Comparison of ENCODE assay signal across 22 mouse cellular contexts in genomic region chr4:134483078-134483688, GRCm38 (mm10). TPM values are rescaled to one million over a fixed set of nuclear protein-coding genes. Genes with fewer than 3 reads are reported as not detected.
A peak's percentile ranks its signal among the peaks of the same experiment; 100 is the strongest.
DNase-seq lines count a peak whose midpoint lies in the region; ATAC-seq and TF ChIP-seq lines count a peak whose summit lies in the region.
"Had no signal": no experiment of that assay in that cellular context is flagged by ENCODE, and none has a peak within 500 bp of the region (broad histone marks: within the 10 kb centered on the region; RNA-seq: fewer than 3 reads in every experiment).

No protein-coding gene starts in this region.

- H3K79me2 ChIP-seq in heart, adult 2 months (replicated peaks; ENCODE audit: control insufficient read depth, insufficient read depth, low read length), result no peaks in the 10 kb centered on the region

- peak overlapping the region; percentile 96 for H3K27ac ChIP-seq in cerebellum, adult 2 months (ENCODE audit: insufficient read depth, low read length)
- H3K27ac ChIP-seq in heart, embryonic 13.5 days (replicated peaks), result no peak overlapping the region
- no peak overlapping the region for H3K27ac ChIP-seq in heart, adult 2 months
- H3K27ac ChIP-seq in small intestine, adult 2 months (ENCODE audit: insufficient read depth, low read depth, low read length), result peak overlapping the region; percentile 1; the same call in 1 of the 2 replicates
- H3K27ac ChIP-seq: hindbrain, embryonic 13.5 days; liver, embryonic 15.5 days; lung, embryonic 15.5 days; neural tube, embryonic 13.5 days had no signal

- peak overlapping the region; percentile 45; the same call in 1 of the 2 replicates for H3K9ac ChIP-seq in heart, embryonic 13.5 days
- H3K9ac ChIP-seq in heart, adult 2 months (ENCODE audit: low read depth, low read length), result no peak overlapping the region
- H3K9ac ChIP-seq: hindbrain, embryonic 13.5 days; liver, embryonic 15.5 days; lung, embryonic 15.5 days; neural tube, embryonic 13.5 days had no signal

- TF ChIP-seq CTCF in cerebellum, adult 2 months (IDR thresholded peaks at IDR 0.05; ENCODE audit: borderline replicate concordance, insufficient read depth, low read depth, low read length), result no peak
- no peak for TF ChIP-seq CTCF in heart, adult 2 months (IDR thresholded peaks at IDR 0.05)
- no peak for TF ChIP-seq CTCF in small intestine, adult 2 months (IDR thresholded peaks at IDR 0.05; ENCODE audit: extremely low read depth, insufficient read length, insufficient replicate concordance, low read depth, low read length)

- TF ChIP-seq POLR2A in cerebellum, adult 2 months (IDR thresholded peaks at IDR 0.05; ENCODE audit: borderline replicate concordance, insufficient read depth, low read length), result 0 out of 2 replicates have a peak, but pooled peaks have one; percentile 16
- no peak for TF ChIP-seq POLR2A in heart, adult 2 months (IDR thresholded peaks at IDR 0.05; ENCODE audit: insufficient read depth, low read depth, low read length)
- no peak for TF ChIP-seq POLR2A in small intestine, adult 2 months (IDR thresholded peaks at IDR 0.05; ENCODE audit: low read depth, low read length)

- WGBS in cerebellum, adult 2 months, result 16% methylated on average over 6 of the region's 6 CpGs
- WGBS in heart, embryonic 13.5 days, result 55% methylated on average over 6 of the region's 6 CpGs
- 52% methylated on average over 6 of the region's 6 CpGs for WGBS in heart, adult 2 months
- WGBS in small intestine, adult 2 months, result 66% methylated on average over 6 of the region's 6 CpGs

- H3K4me2 ChIP-seq in heart, embryonic 13.5 days, result no peak overlapping the region
- H3K4me2 ChIP-seq: hindbrain, embryonic 13.5 days; liver, embryonic 15.5 days; lung, embryonic 15.5 days; midbrain, embryonic 11.5 days; neural tube, embryonic 13.5 days had no signal

- H3K9me3 ChIP-seq in heart, embryonic 13.5 days, result no peaks in the 10 kb centered on the region
- H3K9me3 ChIP-seq: G1E; hindbrain, embryonic 13.5 days; liver, embryonic 15.5 days; lung, embryonic 15.5 days; neural tube, embryonic 13.5 days had no signal

- intact Hi-C loops in heart, adult 2 months (cut with DNase I), result no loop called here

- no peak for TF ChIP-seq EP300 in heart, adult 2 months (IDR thresholded peaks at IDR 0.05; ENCODE audit: insufficient read depth, low read depth, low read length)

- peak overlapping the region; percentile 43 for H3K4me3 ChIP-seq in cerebellum, adult 2 months (replicated peaks; ENCODE audit: insufficient read depth, low read depth, low read length)
- no peak overlapping the region for H3K4me3 ChIP-seq in heart, embryonic 13.5 days
- H3K4me3 ChIP-seq in heart, adult 2 months, result no peak overlapping the region
- no peak overlapping the region for H3K4me3 ChIP-seq in small intestine, adult 2 months (ENCODE audit: low read depth, low read length)
- H3K4me3 ChIP-seq: erythroblast, embryonic 14.5 days; hindbrain, embryonic 13.5 days; liver, embryonic 15.5 days; lung, embryonic 15.5 days; neural tube, embryonic 13.5 days had no signal

- no peaks in the 10 kb centered on the region for H3K27me3 ChIP-seq in cerebellum, adult 2 months (ENCODE audit: control insufficient read depth, insufficient read depth, low read length)
- peaks cover 22% of the 10 kb centered on the region for H3K27me3 ChIP-seq in heart, embryonic 13.5 days (replicated peaks)
- H3K27me3 ChIP-seq in heart, adult 2 months (ENCODE audit: control insufficient read depth, insufficient read depth, low read length), result no peaks in the 10 kb centered on the region
- H3K27me3 ChIP-seq in small intestine, adult 2 months (ENCODE audit: control insufficient read depth, insufficient read depth, low read length), result no peaks in the 10 kb centered on the region

- no peak for DNase-seq in cerebellum, adult 2 months
- DNase-seq in cerebellum, postnatal 10 days, result no peak
- no peak for DNase-seq in heart, adult 2 months
- peak; percentile 47 for DNase-seq in brain, adult 2 months (ENCODE audit: low read depth, low spot score)
- DNase-seq: adrenal gland, adult 8-10 months; gastrocnemius, postnatal 10 days; heart, postnatal 36 days; liver; right cerebral cortex, postnatal 25 days; spleen, adult 18-20 months; thymus, adult 18-20 months; thymus, postnatal 25 days had no signal

- H3K4me1 ChIP-seq in cerebellum, adult 2 months (ENCODE audit: control insufficient read depth, insufficient read depth, low read length), result peaks cover 38% of the 10 kb centered on the region
- 0 out of 2 replicates have a peak, but pooled peaks cover 3% of the 10 kb centered on the region for H3K4me1 ChIP-seq in heart, embryonic 13.5 days
- no peaks in the 10 kb centered on the region for H3K4me1 ChIP-seq in heart, adult 2 months (ENCODE audit: control insufficient read depth, insufficient read depth, low read length)
- peaks cover 23% of the 10 kb centered on the region for H3K4me1 ChIP-seq in small intestine, adult 2 months (ENCODE audit: control insufficient read depth, insufficient read depth, insufficient read length, low read length)

- H3K36me3 ChIP-seq in heart, embryonic 13.5 days, result no peaks in the 10 kb centered on the region
- no peaks in the 10 kb centered on the region for H3K36me3 ChIP-seq in heart, adult 2 months (ENCODE audit: control insufficient read depth, insufficient read depth, low read length)
- no peaks in the 10 kb centered on the region for H3K36me3 ChIP-seq in small intestine, adult 2 months (ENCODE audit: control insufficient read depth, insufficient read depth, low read length)
- H3K36me3 ChIP-seq: G1E; hindbrain, embryonic 13.5 days; liver, embryonic 15.5 days; lung, embryonic 15.5 days; neural tube, embryonic 13.5 days had no signal

- no peak for ATAC-seq in heart, embryonic 13.5 days (ENCODE audit: extremely low read depth, insufficient number of reproducible peaks, low FRiP score, low TSS enrichment)
- ATAC-seq in inflammation-experienced regulatory T-cells, adult 6 months, result no peak

RNA-seq across cellular contexts. Expression of gene Paqr7, which starts 13.3 kb away (rescaled TPM):
- polyA plus RNA-seq in cerebellum, adult 2 months (2012; rRNA removed), result 86.0 and 99.2 TPM in 2 replicates
- 10.0 and 10.9 TPM in 2 replicates for polyA plus RNA-seq in heart, embryonic 13.5 days (2015; fragmentation: Nextera tagmentation; extraction: Ambion mirVana)
- total RNA-seq in heart, adult 2 months (2021), result 10 to 100 TPM; 13.4 to 16.7 TPM
- 22.6 and 37.2 TPM in 2 replicates for polyA plus RNA-seq in heart, adult 2 months (2012; rRNA removed)
- 31.2 and 45.7 TPM in 2 replicates for polyA plus RNA-seq in small intestine, adult 2 months (2012; rRNA removed)
- 10 to 100 TPM; 22.5 to 35.0 (median 31.7) TPM for polyA plus RNA-seq in inflammation-experienced regulatory T-cells, adult 6 months (2017; shearing (Covaris generic))
- polyA plus RNA-seq: erythroblast, embryonic 14.5 days had no signal

RNA-seq across cellular contexts. Expression of gene Stmn1, which starts 15.1 kb away (rescaled TPM):
- polyA plus RNA-seq in cerebellum, adult 2 months (2012; rRNA removed), result 361 and 454 TPM in 2 replicates
- polyA plus RNA-seq in heart, embryonic 13.5 days (2015; fragmentation: Nextera tagmentation; extraction: Ambion mirVana), result 988 and 1,051 TPM in 2 replicates
- 10 to 100 TPM; 20.1 to 23.0 TPM for total RNA-seq in heart, adult 2 months (2021)
- polyA plus RNA-seq in heart, adult 2 months (2012; rRNA removed), result 7.2 and 10.9 TPM in 2 replicates
- 1.9 and 9.8 TPM in 2 replicates for polyA plus RNA-seq in small intestine, adult 2 months (2012; rRNA removed)
- 100 to 1,000 TPM in 1 of 3 experiments, 10 to 100 TPM in 2; 62.2 to 637 (median 91.9) TPM for polyA plus RNA-seq in inflammation-experienced regulatory T-cells, adult 6 months (2017; shearing (Covaris generic))

RNA-seq across cellular contexts. Expression of gene Aunip, which starts 27.6 kb away (rescaled TPM):
- 0.24 and 0.65 TPM in 2 replicates for polyA plus RNA-seq in cerebellum, adult 2 months (2012; rRNA removed)
- 8.5 and 11.2 TPM in 2 replicates for polyA plus RNA-seq in heart, embryonic 13.5 days (2015; fragmentation: Nextera tagmentation; extraction: Ambion mirVana)
- under 1 TPM; 0.18 TPM for total RNA-seq in heart, adult 2 months (2021)
- not detected in 2 replicates for polyA plus RNA-seq in heart, adult 2 months (2012; rRNA removed)
- polyA plus RNA-seq in small intestine, adult 2 months (2012; rRNA removed), result 0.08 and 0.44 TPM in 2 replicates
- polyA plus RNA-seq in inflammation-experienced regulatory T-cells, adult 6 months (2017; shearing (Covaris generic)), result 1 to 10 TPM in 1 of 3 experiments, under 1 TPM in 2; 0.44 to 7.2 (median 0.94) TPM

RNA-seq across cellular contexts. Expression of gene Mtfr1l, which starts 52.0 kb away (rescaled TPM):
- polyA plus RNA-seq in cerebellum, adult 2 months (2012; rRNA removed), result 146 and 148 TPM in 2 replicates
- 142 and 144 TPM in 2 replicates for polyA plus RNA-seq in heart, embryonic 13.5 days (2015; fragmentation: Nextera tagmentation; extraction: Ambion mirVana)
- total RNA-seq in heart, adult 2 months (2021), result 100 to 1,000 TPM; 170 to 191 TPM
- polyA plus RNA-seq in heart, adult 2 months (2012; rRNA removed), result 196 and 278 TPM in 2 replicates
- 39.4 and 55.7 TPM in 2 replicates for polyA plus RNA-seq in small intestine, adult 2 months (2012; rRNA removed)
- 100 to 1,000 TPM in 1 of 3 experiments, 10 to 100 TPM in 2; 64.7 to 110 (median 89.2) TPM for polyA plus RNA-seq in inflammation-experienced regulatory T-cells, adult 6 months (2017; shearing (Covaris generic))

Comparison
In these comparisons a context has a peak if more than half of its experiments do, and no peak if none do; other contexts are left out.
1. H3K27ac ChIP-seq: peak in cerebellum, adult 2 months (single experiment) and small intestine, adult 2 months (single experiment); none in heart, embryonic 13.5 days (single experiment) and heart, adult 2 months (single experiment).